Mouse (Mus musculus): ENCODE results near the gene Mab21l3. TPM values are rescaled to one million over a fixed set of nuclear protein-coding genes. Genes with fewer than 3 reads are reported as not detected.

The Mab21l3 gene
- not detected in 3 replicates for total RNA-seq (2017)

DNA sequence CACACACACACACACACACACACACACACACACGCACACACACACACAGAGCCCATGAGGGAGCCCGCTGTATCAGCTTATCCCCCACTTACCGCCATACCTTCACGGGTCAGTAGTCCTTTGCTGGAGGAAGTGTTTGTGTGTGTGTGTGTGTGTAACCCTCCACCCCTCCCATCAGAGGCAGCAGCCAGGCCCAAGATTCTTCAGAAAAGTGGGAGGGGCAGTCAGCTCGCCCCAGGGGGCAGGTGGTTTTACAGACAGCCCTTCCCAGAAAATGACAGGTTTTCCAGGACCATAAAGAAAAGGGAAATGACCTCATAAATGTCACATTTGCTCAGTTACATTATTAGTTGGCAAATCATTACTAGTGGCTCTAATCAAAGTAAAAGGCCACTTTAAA is at the start of gene Mab21l3:
TSS of gene Mab21l3 (minus strand) at position 144 of the 400 bp plus-strand sequence.
- ATAC-seq (replicated peaks; ENCODE audit: insufficient number of reproducible peaks, low FRiP score, low TSS enrichment, poor library complexity, severe bottlenecking), result no peak

DNA sequence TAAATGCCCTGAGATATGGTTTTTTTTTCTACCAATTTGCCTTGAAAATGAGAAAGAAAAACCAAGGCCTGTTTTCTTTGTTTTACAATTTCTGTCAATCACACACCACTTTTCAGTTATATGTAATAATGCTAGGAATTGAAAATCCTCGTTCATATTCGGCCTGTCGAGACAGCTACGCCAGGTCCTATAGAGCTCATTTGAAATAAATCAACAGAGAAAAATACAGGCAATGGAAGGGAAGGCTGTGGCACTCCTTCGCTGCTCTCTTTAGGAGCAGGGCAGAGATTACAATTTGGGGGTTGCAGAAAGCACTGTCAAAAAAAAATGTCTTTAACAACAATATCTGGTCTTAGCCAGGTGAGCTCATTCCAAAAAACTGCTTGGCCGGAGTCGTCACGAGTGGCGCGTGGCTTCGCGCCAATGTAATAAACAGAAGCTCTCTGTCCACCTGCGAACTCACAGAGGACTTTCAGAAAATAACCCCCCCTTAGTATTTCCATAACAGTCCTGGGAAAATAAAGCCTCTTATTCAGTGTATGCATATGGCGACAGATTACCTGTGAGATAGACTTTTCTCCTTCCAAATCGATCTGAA is 48.7 kb upstream of the Mab21l3 start:
- no peak for ATAC-seq (replicated peaks; ENCODE audit: insufficient number of reproducible peaks, low FRiP score, low TSS enrichment, poor library complexity, severe bottlenecking)

DNA sequence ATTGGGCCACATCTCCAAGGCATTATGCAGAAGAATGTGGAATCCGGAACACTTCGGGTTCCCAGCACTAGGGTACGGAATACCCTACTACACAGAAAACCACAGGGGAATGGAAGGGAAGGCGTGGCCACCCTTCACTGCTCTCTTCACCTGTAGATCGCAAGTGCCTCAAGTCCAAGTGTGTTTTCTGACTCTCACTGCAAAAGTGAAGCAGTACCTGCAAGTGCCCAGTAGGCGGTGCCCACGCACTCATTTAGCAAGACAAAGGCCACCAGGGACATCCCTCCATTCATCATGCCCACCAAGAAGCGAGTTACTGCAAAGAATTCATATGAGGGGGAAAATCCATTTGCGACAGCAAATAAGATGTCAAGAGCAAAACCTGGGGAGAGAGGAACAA is 48.1 kb upstream of the Mab21l3 start:
- ATAC-seq (replicated peaks; ENCODE audit: insufficient number of reproducible peaks, low FRiP score, low TSS enrichment, poor library complexity, severe bottlenecking), result peak; percentile 78; the same call in 1 of the 2 replicates

DNA sequence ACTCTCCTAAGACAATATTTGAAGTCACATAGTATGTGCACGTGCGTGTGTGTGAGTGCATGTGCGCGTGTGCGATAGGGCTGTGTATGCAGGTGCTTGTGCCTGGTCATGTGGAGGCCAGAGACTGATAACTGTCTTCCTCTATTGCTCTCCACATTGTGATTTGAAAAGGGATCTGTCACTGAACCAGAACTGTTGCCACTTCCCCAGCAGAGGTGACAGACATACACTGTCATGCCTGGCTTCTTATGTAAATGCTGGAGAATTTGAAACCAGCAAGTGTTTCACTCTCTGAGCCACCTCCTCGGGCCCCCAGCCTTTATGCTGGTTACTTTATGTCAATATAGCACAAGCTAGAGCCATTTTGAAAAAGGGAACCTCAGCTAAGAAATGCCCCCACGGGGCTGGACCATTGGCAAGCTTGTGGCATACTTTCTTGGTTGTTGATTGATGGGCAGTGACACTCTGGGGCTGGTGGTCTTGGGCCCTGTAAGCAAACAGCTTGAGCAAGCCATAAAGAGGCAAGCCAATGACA is 46.7 kb upstream of the Mab21l3 start:
- ATAC-seq (replicated peaks; ENCODE audit: insufficient number of reproducible peaks, low FRiP score, low TSS enrichment, poor library complexity, severe bottlenecking), result no peak

DNA sequence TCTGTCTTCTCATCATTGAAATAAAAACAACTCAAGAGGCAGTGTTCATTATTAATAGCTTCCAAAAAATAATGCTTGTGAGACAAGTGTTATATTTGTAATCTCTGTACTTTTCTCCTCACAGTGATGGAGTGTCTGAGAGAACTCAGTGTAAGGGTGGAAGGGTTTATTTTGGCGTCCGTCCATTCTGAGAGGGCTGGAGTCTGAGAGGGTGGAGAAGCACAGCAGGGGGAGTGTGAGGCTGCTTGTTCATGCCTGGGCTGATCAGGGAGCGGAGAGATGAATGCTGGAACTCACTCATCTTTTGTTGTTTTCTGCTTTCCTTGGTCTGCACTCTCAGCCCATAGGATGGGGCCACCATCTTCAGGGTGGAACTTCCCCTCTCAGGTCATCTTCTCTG is 36.8 kb upstream of the Mab21l3 start:
- ATAC-seq (replicated peaks; ENCODE audit: insufficient number of reproducible peaks, low FRiP score, low TSS enrichment, poor library complexity, severe bottlenecking), result no peak

DNA sequence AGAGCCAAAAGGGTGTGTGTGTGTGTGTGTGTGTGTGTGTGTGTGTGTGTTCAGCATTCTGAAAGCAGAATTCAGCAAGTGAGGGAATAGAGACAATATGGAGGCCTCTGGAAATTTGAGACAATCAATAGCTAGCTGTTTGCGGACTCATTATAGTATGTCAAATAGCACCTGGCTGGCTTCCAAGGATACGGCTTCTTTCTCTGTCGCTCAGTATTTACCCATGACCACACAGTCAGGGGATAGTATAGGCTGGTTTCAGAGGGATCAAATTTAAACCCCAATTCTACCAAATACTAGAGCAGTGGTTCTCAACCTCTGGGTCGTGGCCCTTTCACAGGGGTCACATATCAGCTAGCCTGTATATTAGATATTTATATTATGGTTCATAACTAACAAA is 36.3 kb upstream of the Mab21l3 start:
- ATAC-seq (replicated peaks; ENCODE audit: insufficient number of reproducible peaks, low FRiP score, low TSS enrichment, poor library complexity, severe bottlenecking), result no peak

DNA sequence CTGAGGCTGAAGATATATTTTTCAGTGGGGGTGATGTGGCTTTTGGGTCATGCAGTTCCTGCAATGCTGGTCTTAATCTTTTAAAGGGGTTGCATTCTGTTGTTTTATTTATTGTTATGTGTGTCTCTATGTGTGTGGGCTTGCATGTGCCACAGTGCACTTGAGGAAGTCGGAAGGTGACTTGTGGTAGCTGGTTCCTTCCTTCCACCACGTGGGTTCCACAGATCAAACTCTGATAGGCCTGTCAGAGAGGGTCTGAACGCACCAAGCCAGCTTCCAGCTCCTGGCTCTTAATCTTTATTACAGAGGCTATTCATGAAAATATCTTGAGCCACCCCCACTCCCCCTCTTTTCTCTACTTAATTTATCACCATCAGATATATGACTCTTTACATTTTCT is 35.1 kb upstream of the Mab21l3 start:
- no peak for ATAC-seq (replicated peaks; ENCODE audit: insufficient number of reproducible peaks, low FRiP score, low TSS enrichment, poor library complexity, severe bottlenecking)

DNA sequence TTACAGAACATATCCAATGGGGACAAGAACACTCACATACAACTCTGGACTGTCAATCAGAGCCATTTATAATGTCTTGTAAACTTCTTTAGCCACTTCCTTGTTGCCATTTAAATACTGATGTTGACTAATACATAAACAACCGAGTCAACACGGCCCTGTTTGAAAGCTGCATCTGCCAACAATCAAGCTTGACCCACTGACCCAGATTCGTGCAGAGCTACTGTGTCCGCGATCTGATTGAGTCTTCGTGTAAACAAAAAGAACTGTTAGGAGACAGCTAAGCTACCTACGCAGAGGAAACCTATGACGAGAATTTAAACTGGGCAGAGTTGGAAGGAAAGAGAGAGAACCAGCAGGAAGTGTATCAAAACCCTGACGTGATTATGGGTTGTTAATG is 33.0 kb upstream of the Mab21l3 start:
- no peak for ATAC-seq (replicated peaks; ENCODE audit: insufficient number of reproducible peaks, low FRiP score, low TSS enrichment, poor library complexity, severe bottlenecking)

DNA sequence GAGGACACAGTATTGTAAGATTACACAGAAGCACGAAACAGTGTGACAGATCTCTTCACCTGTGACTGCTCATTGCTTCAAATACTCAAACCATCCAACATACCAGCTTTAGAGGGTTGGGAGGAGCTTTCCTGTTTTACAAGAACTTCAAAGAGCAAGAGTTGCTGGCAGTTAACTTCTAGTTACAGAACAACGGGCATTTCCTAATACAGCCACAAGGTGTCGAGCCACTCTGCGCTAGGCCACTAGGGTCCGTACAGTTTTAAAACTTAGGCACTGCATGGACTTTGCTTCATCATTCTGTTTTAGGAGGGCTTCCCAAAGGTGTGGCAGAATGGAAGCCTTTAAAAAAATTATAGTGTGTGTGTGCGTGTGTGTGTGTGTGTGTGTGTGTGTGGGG is 32.1 kb upstream of the Mab21l3 start:
- ATAC-seq (replicated peaks; ENCODE audit: insufficient number of reproducible peaks, low FRiP score, low TSS enrichment, poor library complexity, severe bottlenecking), result no peak

DNA sequence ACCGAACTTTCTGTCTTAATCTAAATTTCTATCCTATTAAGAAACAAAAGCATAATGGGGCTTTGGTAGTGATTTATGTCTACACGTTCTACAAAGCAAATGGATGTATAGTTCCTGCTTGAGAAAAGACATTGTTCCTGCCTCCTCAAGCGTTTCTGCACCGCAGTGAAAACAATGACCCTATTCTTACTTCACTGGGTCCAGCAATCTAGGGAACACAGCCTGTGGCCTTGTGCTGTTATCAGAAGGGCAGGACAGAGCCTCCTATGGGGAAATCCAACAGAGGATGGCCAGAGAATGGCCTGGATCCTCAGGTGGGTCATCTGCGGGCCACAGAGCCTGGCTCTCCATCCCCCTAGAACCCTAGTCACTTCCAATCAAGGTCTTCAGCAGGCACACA is 29.4 kb upstream of the Mab21l3 start:
- ATAC-seq (replicated peaks; ENCODE audit: insufficient number of reproducible peaks, low FRiP score, low TSS enrichment, poor library complexity, severe bottlenecking), result no peak

DNA sequence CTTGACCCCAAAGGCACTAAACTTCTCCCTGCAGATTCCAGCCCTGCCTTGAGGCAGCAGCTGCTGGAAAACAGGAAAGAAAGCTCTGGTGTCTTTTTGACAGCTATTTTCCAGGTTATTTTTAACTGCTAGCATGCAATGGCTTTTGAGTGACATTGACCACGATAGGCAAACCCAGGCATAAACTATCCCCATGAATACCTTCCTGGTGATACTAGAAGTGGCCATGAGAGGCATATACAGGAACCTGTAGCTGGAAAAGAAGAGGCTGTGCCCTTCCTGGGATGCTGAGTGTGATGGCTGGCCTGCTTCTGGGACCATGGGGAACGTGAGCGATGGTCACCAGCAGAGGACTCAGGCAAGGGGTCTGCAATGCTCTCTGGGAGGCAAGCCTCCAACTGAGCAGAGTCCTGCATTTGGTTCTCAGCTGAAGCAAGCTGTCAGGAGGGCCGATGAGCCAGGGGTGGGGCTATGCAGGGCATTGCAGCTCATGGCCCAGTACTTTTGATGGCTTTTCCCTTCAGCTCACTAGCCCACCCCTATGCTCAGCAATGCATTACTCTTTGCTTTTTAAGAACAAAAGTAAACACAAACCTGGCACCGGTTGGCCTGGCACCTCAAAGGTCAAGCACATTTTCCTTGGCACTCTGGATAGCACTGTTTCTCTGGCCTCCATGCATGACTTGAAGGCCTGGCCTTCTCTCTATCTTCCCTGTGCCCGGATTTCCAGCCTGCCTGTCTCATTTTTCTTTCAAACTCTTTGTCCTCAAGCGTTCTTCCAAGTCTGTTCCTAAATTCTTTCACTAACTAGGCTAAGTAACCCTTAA is 27.9 kb upstream of the Mab21l3 start:
- ATAC-seq (replicated peaks; ENCODE audit: insufficient number of reproducible peaks, low FRiP score, low TSS enrichment, poor library complexity, severe bottlenecking), result no peak

DNA sequence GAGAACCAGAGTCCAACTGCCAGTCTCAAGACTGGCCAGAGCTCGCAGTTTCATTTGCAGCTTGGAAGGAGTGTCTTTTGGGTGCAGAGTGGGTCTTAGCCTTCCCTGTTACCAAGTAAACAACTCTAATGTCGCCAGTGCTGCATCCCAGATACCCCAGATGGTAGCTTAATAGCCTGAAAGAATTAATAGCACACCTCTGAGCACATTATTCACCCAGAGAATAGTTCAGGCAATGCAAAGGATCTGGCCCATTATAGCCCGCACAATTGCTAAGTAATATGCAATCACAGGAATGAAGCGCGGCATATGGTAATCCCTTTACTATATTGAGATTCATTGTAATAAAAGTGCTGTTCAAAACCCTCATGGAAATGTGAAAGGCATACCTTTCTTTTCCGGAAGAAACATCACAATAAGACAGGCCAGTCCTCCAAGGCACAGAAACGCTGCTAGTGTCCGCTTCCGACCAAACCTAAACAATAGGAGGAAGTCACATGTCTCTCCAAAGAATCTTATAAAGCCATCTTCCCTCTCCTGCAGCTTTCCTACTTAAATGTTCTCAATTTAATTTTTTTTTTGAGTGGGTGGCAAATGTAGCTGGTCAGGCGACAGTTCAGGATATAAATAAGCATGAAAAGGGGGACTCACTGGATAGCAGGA is 26.6 kb upstream of the Mab21l3 start:
- ATAC-seq (replicated peaks; ENCODE audit: insufficient number of reproducible peaks, low FRiP score, low TSS enrichment, poor library complexity, severe bottlenecking), result no peak

DNA sequence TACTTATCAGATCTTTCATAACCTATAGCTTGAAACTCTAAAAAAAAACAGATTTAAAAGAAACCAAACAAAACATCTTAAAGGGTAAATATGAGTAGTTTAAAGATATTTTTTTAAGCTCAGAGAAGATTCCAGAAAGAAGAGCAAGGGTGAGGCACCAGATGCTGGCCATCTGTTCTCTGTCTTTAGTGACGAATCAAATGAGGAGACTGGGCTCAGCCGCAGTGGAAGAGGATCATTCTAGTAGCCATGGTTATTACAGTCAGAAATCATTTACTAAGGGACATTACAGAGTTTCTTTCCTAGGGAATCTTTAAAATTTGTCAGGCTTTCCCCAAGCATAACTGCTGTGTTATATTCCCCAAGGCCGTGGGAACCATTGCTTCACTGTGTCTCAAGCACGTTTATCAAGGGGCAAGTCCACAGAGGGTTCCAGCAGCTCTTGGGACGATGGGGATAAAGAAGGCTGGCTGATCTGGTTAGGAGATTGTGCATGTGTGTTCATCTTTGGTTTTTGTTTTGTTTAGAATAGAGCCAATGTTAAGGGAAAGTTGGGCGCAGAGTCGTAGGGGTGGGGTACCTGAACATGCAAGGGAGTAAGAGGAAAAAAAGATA is 24.4 kb upstream of the Mab21l3 start:
- ATAC-seq (replicated peaks; ENCODE audit: insufficient number of reproducible peaks, low FRiP score, low TSS enrichment, poor library complexity, severe bottlenecking), result no peak

DNA sequence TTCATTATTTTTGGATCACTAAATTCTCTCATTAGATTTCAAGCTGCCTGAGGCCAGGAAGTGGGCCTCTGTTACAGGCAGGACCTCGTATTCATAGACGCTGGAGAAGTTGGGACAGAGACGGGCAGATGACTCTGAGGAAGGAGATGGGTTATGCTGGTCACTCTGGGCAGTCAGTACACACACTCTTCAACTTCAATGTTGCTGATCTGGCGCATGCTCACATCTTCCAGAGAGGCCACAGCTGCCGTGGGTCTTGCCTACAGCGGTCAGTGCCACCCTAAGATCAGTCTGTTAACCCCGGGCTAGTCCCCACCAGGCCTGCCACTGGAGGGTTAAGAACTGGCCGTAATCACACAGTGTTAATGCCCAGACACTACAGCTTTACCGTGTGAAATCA is 23.2 kb upstream of the Mab21l3 start:
- no peak for ATAC-seq (replicated peaks; ENCODE audit: insufficient number of reproducible peaks, low FRiP score, low TSS enrichment, poor library complexity, severe bottlenecking)

DNA sequence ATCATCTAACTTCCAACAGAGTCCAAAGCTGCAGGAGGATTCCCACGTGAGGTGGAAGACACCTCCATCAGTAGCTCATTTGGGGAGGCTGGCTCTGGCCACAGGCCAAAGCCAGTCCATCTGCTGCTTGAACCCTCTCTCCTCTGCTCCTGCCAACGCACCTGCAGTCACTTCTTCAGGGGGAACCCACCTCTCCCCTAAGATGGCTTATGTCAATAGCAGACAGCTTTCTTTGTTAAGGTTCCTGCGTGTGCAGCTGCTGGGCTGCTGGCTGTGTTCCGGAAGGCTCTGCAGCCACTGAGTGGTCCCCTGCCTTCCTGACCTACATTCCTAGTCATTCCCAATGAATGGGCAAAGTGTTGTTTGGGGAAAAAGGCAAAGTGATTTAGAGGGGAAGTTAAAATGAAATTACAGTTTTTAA is 18.3 kb upstream of the Mab21l3 start:
- no peak for ATAC-seq (replicated peaks; ENCODE audit: insufficient number of reproducible peaks, low FRiP score, low TSS enrichment, poor library complexity, severe bottlenecking)

DNA sequence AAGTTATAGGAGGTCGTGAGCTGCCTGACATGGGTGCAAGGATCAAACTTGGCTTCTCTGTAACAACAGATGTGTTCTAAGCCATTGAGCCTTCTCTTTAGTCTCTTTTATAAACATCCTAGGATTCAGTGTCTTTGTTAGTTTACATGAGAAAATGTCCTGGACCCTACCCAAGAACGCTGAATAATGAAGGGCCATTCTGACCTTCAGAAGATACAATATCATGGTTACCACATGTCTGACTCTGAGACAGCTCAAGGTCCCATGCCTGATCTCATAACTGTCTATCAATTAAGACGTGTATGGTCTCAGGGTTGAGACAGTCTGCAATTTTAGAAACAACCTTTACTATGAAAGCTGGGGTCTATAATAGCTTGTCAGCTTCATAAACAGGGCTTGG is 13.1 kb upstream of the Mab21l3 start:
- no peak for ATAC-seq (replicated peaks; ENCODE audit: insufficient number of reproducible peaks, low FRiP score, low TSS enrichment, poor library complexity, severe bottlenecking)

DNA sequence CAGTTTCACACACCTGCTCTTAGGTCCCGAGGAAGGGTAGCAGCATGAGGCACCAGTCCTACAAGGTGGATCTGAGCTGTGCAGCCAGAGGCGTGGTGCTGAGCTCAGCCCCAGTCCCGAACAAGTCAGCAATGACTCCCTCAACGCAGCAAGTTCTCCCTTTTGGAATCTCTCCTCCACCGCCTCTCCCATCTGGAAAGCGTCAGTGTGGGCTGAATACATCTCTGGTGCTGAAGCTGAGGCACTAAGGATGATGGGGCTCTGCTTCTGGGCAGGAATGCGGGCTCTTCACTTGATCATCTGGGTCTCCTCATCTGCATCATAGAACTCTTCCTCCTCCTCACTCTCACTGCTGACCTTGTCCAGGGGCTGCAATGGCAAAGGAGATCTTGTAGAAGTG is 11.4 kb upstream of the Mab21l3 start:
- ATAC-seq (replicated peaks; ENCODE audit: insufficient number of reproducible peaks, low FRiP score, low TSS enrichment, poor library complexity, severe bottlenecking), result no peak

DNA sequence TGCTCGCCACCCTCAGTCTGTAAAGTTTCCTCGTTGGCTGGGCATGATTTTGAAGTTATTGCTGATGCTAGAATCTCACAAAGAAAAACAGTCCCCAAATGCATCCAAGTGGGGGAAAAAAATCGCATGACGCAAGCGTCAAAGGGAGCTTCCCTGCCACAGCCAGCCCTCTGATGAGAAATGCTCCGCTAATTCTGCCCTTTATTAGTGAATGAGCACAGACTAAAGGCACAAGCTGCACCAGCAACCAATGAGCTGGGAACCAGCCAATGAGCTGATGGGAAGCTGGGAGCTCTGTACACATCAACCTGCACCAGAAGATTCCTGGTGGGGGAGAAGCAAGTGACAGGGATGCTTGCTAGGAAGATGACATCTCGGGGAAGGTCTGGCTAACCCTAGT is 11.0 kb upstream of the Mab21l3 start:
- ATAC-seq (replicated peaks; ENCODE audit: insufficient number of reproducible peaks, low FRiP score, low TSS enrichment, poor library complexity, severe bottlenecking), result no peak

DNA sequence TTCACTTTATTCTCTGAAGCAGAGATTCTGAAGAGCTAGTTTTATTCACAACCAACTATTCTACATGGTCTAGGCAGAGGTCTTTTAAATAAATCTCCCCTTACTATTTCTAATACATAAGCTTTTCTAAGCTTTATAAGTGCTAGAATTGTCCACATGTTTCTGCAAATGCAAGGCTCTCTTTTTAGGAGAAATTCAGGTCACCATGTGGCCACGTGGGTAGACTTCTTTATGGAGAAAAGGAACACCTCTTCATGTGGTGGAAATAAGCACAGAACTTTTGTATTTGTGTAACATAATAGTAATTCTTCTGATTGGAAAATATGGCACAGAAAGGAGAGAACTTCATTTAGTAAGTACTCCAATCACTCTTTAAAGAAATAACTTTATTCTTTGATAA is 5.3 kb upstream of the Mab21l3 start:
- ATAC-seq (replicated peaks; ENCODE audit: insufficient number of reproducible peaks, low FRiP score, low TSS enrichment, poor library complexity, severe bottlenecking), result no peak

Measured in monocyte, adult 5-6 weeks (primary cell).